Mouse (Mus musculus): ENCODE results near the gene Afg3l1.

GRCm38 (mm10) chr8:123478456-123479218 is 934 bp downstream of the Afg3l1 start:
- TF ChIP-seq CTCF (IDR thresholded peaks at IDR 0.05; ENCODE audit: control insufficient read depth, insufficient read depth, low read length) = no peak
- TF ChIP-seq POLR2A (IDR thresholded peaks at IDR 0.05; ENCODE audit: borderline replicate concordance, control insufficient read depth, low read depth, low read length) = no peak

All from bone marrow, adult 2 months (tissue).